23 mouse cellular contexts compared by ENCODE assay signal in the genomic region with DNA sequence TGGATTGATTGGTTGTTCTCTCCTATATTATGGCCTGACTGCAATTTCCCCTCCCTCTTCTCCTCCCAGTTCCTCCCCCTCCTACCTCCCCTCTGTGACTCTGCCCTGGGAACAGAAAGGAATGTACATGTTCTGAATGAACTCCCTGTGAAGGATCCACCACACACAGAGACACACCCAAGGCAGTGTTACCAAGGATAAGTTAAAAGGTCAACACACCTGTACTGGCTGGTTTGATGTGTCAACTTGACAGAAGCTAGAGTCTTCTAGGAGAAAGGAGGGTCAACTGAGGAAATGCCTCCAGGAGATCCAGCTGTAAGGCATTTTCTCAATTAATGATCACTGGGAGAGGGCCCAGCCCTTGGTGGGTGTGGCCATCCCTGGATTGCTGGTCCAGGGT.
DNase-seq lines count a peak whose midpoint lies in the region; ATAC-seq lines count a peak whose summit lies in the region.
"Had no signal": no experiment of that assay in that cellular context is flagged by ENCODE, and none has a peak within 500 bp of the region (broad histone marks: within the 10 kb centered on the region; RNA-seq: fewer than 3 reads in every experiment).

No protein-coding gene starts in this region.

- H3K36me3 ChIP-seq in midbrain, embryonic 11.5 days (ENCODE audit: control insufficient read depth, insufficient read depth, low read length) = no peaks in the 10 kb centered on the region
- no peaks in the 10 kb centered on the region for H3K36me3 ChIP-seq in midbrain, embryonic 15.5 days (replicated peaks)
- H3K36me3 ChIP-seq: embryonic facial prominence, embryonic 13.5 days; embryonic facial prominence, embryonic 15.5 days; forebrain, embryonic 15.5 days; G1E had no signal

- no peak overlapping the region for H3K27ac ChIP-seq in midbrain, embryonic 11.5 days (ENCODE audit: low read depth, low read length)
- no peak overlapping the region for H3K27ac ChIP-seq in midbrain, embryonic 15.5 days
- H3K27ac ChIP-seq: embryonic facial prominence, embryonic 13.5 days; embryonic facial prominence, embryonic 15.5 days; forebrain, embryonic 13.5 days; forebrain, embryonic 15.5 days had no signal

- H3K9me3 ChIP-seq in midbrain, embryonic 11.5 days (ENCODE audit: control insufficient read depth, low read length) = no peaks in the 10 kb centered on the region
- no peaks in the 10 kb centered on the region for H3K9me3 ChIP-seq in midbrain, embryonic 15.5 days
- H3K9me3 ChIP-seq: embryonic facial prominence, embryonic 13.5 days; embryonic facial prominence, embryonic 15.5 days; forebrain, embryonic 13.5 days; forebrain, embryonic 15.5 days; G1E had no signal

- no peak overlapping the region for H3K4me3 ChIP-seq in midbrain, embryonic 11.5 days (ENCODE audit: low read depth, low read length)
- H3K4me3 ChIP-seq in midbrain, embryonic 15.5 days = no peak overlapping the region
- H3K4me3 ChIP-seq: embryonic facial prominence, embryonic 13.5 days; embryonic facial prominence, embryonic 15.5 days; erythroblast, embryonic 14.5 days; forebrain, embryonic 13.5 days; forebrain, embryonic 15.5 days had no signal

- peaks cover 2% of the 10 kb centered on the region; the same call in 1 of the 2 replicates for H3K4me1 ChIP-seq in midbrain, embryonic 11.5 days (ENCODE audit: control insufficient read depth, insufficient read depth, low read length)
- H3K4me1 ChIP-seq in midbrain, embryonic 15.5 days = no peaks in the 10 kb centered on the region
- H3K4me1 ChIP-seq: embryonic facial prominence, embryonic 13.5 days; embryonic facial prominence, embryonic 15.5 days; forebrain, embryonic 13.5 days had no signal

- peak; percentile 41 for DNase-seq in midbrain, embryonic 11.5 days (ENCODE audit: low spot score, missing footprints)
- DNase-seq in R1 (ENCODE audit: low read depth, low spot score) = peak; percentile 61
- DNase-seq in adrenal gland, postnatal 10 days = no peak
- no peak for DNase-seq in spleen, postnatal 14 days (ENCODE audit: low spot score in 2 of 2)
- DNase-seq: adrenal gland, adult 8-10 months; adrenal gland, postnatal 25 days; cerebellum, adult 11 months; cerebellum, adult 18-20 months; cerebellum, adult 8-10 months; cerebellum, adult 9-11 months; cerebellum, postnatal 14 days; cerebellum, postnatal 36 days; embryo, embryonic 11 days; forebrain, postnatal 0 days had no signal

- H3K4me2 ChIP-seq in midbrain, embryonic 11.5 days = no peak overlapping the region
- H3K4me2 ChIP-seq in midbrain, embryonic 15.5 days = no peak overlapping the region
- H3K4me2 ChIP-seq: embryonic facial prominence, embryonic 13.5 days; embryonic facial prominence, embryonic 15.5 days; forebrain, embryonic 13.5 days; forebrain, embryonic 15.5 days had no signal

- H3K9ac ChIP-seq in midbrain, embryonic 11.5 days (ENCODE audit: low read length) = no peak overlapping the region
- no peak overlapping the region for H3K9ac ChIP-seq in midbrain, embryonic 15.5 days
- H3K9ac ChIP-seq: embryonic facial prominence, embryonic 13.5 days; embryonic facial prominence, embryonic 15.5 days; forebrain, embryonic 13.5 days; forebrain, embryonic 15.5 days; forebrain, postnatal 0 days had no signal

- no peaks in the 10 kb centered on the region for H3K27me3 ChIP-seq in midbrain, embryonic 11.5 days (ENCODE audit: control insufficient read depth, insufficient read depth, low read length)
- no peaks in the 10 kb centered on the region for H3K27me3 ChIP-seq in midbrain, embryonic 15.5 days (replicated peaks)
- H3K27me3 ChIP-seq: embryonic facial prominence, embryonic 13.5 days; embryonic facial prominence, embryonic 15.5 days; forebrain, embryonic 13.5 days; forebrain, embryonic 15.5 days; Patski had no signal

- no peak for ATAC-seq in midbrain, embryonic 11.5 days (ENCODE audit: low FRiP score)
- no peak for ATAC-seq in midbrain, embryonic 15.5 days (replicated peaks)
- ATAC-seq: activated CD4-positive, CD25-positive, alpha-beta regulatory T cell, adult 4 months; forebrain, embryonic 13.5 days; forebrain, embryonic 15.5 days; forebrain, postnatal 0 days; Patski had no signal

Comparison
In these comparisons a context has a peak if more than half of its experiments do, and no peak if none do; other contexts are left out.
1. DNase-seq: peak in midbrain, embryonic 11.5 days (single experiment) and R1 (single experiment); none in adrenal gland, postnatal 10 days (single experiment) and spleen, postnatal 14 days (0 of 2).